Mouse (Mus musculus): ENCODE results near the gene Cox5b.

The Cox5b gene

DNA sequence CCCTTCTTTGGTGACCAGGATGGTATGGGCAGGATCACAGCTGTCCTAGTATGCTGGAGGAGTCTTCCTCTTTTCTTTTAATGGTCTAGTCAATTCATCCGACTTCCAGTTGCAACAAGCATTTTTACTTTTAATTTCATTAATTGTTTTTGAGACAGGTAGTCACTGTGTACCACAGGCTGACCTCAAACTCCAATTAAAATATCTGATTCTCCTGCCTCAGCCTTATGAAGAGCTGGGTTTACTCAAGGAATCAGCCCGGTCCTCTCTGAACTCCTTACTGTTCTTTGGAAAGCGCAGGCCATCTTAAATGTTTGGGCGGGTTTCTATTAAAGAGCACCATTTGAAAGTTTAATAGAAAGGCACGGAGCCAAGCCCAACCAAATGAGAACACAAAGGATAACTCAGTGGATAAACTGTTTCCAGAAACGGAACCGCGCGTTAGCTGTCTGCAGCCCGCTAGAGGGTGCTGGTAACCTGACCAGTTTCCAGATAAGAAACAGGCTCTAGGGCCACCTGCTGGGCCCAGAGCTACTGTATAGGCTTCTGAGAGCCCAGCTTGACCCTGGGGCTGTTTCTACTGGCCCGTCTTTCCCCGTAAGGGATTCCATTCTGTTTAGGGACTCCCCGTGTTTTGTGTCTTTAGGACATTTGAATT lies 7.3 kb upstream of the Cox5b start:
- DNase-seq (ENCODE audit: low spot score in 2 of 2): peak; percentile 67 to 85

DNA sequence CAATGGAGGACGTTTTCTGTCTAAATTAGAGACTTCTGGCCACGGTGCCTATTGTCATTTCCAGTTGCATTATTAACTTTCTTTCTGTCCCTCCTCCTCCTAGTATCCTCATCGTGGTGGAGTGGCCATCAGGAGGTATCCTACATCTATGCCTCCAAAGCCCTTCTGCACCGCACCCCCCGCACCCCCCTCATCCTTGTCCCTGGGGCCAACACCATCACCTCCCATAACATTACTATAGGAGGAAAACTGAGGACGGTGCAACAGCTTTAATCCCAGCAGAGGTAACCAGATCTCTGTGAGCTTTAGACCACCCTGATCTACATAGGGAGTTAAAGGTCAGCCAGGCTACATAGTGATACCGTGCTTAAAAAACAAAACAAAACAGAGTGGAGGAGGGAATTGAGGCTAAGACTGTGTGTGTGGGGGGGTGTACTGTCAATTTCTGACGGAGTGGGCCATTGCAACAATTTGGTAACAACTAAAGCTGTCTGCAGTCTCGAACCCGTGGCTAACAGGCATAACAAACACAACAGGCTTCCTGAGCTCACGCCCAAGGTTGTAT lies 496 bp upstream of the Cox5b start:
- no peak for DNase-seq (ENCODE audit: low spot score in 2 of 2)

DNA sequence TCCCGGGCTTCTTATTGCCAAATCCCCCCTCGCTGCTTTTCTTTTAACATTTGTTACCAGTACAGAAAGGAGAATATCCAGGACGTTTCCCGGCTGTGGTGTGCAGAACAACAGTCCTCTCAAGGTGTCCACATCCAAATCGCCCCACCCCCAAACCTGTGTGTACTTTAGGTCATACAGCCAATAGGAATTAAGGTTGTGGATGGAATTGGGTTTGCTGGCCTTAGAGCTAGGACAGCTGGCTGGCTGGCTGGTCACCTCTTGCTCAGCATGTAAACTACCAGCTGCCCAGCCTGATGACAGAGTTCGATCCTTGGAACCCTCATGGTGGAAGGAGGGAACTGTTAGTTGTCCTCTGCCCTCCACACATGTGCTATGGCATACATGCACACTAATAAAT lies 3.6 kb downstream of the Cox5b start:
- DNase-seq (ENCODE audit: low spot score in 2 of 2): no peak

DNA sequence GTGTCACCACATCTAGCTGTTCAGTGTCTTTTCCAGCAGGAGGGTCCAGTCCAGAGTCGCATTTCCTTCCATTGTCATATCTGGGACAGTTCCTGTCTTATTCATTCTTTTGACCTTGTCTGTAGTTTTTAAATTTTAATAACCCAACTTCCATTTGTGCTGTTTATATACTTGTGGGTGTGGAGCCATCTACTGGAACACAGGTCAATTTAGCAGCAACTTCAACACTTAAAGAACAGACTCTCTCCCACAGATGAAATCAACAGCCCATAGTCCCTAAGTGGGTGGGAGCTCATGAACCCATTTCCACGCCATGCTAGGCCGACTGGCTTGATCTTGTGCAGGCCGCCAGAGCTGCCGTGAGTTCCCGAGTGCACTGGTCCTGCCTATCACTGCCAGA lies 5.2 kb downstream of the Cox5b start:
- no peak for DNase-seq (ENCODE audit: low spot score in 2 of 2)

DNA sequence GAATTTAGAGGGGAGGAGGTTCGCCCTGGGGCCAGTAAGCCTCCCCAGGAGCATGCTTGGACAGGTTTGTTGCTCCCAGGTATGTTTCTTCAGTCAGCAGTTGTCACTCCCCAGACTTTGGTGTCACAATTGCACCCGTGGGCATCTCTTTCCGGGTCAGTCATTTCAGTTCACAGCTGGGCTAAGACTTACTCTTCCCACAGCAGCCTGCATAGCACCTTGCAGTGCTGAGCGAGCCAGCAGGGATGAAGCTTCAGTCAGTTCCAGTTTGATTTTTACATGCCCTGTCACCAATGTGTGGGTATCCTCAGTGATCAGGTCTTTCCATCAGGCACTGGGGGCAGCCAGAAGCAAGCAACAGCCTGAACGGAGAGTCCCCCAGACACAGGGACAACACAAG lies 5.8 kb downstream of the Cox5b start:
- no peak for DNase-seq (ENCODE audit: low spot score in 2 of 2)

DNA sequence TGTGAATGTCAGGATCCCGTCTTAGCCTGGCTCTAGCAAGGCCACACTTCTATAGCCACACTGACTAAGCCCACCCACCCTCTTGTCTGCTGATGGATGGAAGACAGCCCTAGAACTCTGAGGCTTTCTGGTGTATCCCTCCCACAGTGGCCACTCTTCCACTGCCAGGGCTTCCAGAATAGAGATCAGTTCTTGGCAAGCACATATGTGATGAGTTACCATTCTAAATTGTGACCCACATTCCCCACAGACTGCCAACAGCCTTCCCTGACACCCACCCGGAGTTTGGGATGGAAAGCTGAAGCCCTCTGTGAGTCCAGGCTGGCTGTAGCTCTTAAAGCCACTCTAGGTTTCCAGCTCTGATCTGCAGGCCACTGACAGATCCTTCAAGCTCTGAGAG lies 15.9 kb downstream of the Cox5b start:
- DNase-seq (ENCODE audit: low spot score in 2 of 2): peak; percentile 26 to 66

DNA sequence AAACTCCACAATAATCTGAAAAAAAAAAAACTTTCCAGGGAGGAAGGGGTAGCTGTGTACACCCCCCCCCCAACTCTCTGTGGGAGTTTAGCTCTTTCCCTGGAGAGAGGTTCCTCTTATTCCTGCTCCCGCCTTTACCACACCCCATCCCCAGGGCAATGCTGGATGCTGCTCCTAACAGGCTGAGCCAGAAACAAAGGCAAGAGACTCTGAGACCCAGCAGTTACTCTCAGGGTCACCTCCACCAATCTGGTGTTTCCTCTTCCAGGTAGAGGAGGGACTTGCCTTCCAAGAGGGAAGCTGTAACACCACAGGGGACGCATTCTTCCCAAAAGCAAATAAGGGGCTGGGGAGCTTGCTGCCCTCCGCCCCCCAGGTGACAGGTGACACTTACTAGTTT lies 16.5 kb downstream of the Cox5b start:
- DNase-seq (ENCODE audit: low spot score in 2 of 2): no peak

DNA sequence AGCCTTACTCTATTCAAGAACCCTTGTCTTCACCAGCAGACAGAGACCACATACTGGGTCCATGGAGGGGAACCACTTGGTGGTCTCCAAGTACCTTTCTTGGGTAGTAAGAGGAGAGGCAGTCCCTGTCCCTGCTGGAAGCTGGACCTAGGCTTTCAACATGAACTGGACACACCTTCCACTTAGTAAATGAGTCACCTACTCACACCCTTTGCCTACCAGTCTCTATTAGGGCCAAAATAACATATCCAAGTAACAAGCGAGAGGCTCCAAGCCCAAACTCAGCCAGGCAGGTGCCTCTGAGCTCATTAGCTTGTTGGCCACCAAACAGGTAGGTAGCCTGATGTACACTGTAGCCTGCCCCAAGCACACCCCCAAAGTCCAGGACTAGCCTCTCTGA lies 17.4 kb downstream of the Cox5b start:
- no peak for DNase-seq (ENCODE audit: low spot score in 2 of 2)

DNA sequence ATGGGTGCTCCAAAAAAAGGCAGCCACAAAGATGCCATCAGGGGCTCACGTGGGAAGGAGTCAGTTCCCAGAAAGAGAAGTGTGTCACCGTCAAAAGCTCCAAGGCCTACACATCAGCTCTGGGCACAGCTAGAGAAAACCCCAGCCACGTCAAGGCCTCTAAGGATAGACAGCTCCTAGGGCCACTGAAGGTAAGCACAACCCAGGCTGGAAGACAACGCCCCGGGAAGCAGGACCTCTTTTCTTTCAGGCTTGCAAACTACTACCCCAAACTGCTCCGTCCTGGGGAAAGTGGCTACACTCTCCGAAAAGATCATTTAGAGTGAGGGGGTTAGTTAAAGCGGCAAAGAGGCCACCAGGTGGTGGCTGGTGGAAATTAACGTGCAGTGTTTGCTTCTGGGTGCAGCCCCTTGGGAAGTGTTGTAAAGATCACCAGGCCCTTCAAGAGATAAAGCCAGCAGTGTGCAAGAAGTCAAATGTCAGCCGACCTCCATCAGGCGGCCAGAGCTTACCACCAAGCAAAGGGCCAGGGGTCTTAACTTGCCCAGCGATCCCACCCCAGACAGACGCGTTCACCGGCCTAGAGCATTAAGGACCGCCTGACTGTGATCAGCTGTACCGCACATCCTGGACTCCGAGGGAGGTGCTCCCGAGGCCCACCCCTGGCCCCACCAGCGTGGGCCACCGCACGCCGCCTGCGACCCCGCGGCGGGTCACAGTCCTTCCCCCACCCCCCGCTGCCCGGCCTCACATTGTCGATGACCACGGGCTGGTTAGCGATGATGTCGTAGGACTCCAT lies 18.0 kb downstream of the Cox5b start:
- DNase-seq (ENCODE audit: low spot score in 2 of 2): peak; percentile 37 to 46

DNA sequence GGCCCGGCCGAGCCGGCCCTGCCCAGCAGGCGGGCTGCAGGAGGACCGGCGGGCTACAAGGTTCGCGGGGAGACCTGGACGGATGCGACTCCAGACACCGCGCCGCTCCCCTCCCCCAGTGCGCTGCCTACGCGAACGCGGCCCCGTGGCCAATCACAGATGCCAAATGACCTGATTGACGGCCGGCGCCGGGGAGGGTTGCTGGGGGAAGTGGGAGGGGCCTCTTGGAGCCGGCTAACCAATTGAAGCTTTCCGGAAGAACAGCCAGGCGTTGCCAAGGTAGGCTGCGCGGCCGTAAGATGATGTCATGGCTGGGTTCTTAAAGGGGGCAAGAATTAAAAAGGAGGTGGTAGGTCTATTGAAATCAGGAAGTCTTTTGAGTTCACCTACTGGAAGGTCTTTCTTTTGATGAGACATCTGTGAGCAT lies 18.6 kb downstream of the Cox5b start, which contains the start of gene 4933424G06Rik:
Gene 4933424G06Rik, plus strand, starts transcription at position 296 of the 427 bp plus-strand sequence.
- peak; percentile 97 to 98 for DNase-seq (ENCODE audit: low spot score in 2 of 2)

DNA sequence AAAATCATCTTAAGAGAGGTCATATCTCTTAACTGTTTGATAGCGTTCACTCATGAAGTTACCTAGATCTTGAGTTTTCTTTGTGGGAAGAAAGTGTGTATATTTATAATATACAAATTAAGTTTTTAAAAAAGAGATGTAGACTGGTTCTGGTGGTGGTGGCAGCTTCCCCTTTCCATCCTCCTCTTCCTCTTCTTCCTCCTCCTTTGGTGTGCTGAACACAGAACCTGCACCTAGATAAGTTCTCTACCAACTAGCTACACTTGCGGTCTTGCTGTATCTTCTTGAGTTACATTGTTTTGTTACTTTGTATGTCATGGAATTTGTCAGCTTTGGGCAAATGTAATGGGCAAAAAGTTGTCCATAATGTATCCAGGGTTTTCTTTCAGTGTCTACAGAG lies 19.9 kb downstream of the Cox5b start:
- DNase-seq (ENCODE audit: low spot score in 2 of 2): no peak

DNA sequence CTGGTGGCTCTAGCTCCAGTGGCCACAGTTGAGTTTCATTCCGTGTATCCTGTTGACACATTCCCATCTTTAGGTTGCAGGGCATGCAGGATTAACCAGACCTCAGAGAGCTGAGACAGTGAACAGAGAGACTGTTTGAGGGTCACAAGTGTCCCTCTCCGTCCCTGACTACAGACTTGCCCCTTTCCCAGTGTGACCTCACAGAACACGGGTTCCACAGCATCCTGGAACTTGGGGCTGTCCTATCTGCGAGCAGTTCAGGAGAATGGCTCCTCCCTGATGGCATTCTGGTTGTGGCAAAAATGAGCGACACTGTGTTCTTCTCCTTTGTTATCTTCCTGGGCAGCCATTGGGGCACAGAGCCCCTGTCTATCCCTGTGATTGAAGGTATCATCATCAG lies 23.1 kb downstream of the Cox5b start, which contains the start of gene Actr1b:
Gene Actr1b, minus strand, starts transcription at position 112 of the 400 bp plus-strand sequence.
- DNase-seq (ENCODE audit: low spot score in 2 of 2): no peak

DNA sequence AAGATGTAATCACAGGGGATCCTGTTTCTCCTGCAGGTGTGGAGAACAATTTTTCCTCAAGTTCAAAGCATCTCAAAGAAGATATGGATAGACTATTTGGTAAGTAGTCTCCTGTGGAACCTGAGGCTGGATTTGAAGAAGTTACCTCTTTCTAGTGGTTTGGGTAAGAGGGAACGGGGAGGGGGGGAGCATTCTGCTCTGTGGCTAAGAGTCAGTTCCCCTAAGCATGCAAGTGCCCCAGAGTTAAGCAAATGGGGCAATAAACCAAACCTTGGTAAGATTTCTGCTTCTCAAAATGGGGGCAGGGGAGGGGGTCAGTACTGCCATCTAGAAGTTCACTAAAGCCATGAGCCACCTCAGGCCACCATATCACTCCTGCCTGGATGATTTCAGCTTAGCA lies 27.5 kb downstream of the Cox5b start:
- DNase-seq (ENCODE audit: low spot score in 2 of 2): no peak

DNA sequence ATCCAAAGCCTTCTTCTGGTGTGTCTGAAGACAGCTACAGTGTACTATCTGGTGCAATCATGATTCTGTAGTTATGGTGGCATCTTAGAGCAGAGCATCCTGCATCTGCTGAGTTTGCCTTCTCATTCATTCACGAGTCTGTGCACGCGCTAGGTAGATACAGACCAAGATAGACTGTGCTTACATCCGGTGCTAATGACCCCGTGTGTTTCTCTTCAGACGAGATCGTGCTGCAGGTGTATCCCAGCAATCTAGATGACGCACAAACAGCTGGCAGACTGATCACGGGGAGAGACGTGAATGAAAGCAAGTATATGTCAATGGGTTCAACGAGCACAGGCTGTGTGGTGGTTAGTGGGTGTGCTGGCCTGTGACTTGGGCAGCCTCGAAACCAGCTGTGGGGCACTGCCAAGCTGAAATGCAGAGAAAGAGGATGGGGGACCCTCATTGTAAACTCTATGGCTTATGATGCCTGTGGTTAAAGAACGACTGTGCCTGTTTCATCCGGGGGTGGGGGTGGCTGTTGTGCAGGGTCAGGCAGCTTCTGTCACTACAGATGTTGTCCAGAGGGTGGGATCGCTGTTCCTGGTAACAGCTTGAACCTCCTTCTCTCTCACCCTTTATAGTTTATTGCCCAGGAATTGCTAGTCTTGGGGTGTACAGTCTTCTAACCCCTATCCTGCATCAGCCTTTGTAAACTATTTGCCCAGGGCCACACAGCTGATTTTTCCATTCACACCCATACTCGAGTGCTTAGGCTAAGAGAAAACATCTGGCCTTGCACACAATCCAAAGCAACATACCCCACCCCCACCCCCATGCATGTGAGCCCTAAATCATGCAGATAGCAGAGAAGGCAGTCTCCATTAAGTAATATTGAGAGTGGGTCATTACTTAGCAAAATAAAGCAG lies 32.2 kb downstream of the Cox5b start:
- DNase-seq (ENCODE audit: low spot score in 2 of 2): no peak

DNA sequence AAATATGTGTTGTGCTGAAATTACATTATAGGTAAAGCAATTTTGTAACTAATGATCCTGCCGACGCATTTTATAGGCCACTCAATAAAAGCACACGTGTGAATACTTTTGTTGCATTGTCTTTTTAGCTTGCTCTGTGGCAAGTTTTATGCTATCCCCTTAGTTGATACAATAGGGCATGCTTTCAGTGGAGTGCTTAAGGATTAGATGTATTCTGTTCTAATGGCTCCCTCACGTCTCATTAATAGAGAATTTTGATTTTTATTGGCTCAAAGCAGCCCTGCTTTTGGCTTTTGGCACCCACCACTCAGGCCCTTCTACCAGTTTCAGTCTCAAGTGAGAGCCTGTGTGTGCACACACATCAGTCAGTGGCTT lies 32.8 kb downstream of the Cox5b start:
- DNase-seq (ENCODE audit: low spot score in 2 of 2): no peak

DNA sequence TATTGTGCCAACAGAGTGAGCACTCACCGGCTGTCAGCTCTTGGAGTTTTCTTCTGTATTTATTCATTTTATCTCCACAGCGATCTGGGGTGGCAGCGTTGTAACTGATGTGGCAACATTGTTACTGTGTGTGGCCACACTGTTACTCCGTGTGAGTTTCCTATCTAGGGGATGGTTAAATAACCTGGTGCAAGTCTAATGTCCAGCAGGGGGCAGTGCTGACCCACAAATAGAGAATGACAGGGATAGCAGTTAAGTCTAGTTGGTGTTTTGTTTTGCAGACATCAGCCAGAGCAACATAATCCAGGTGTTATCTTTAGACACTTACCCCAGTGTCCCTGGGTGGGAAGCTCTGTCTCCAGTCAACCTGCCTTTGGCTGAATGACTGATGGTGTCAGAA lies 46.1 kb downstream of the Cox5b start:
- peak; percentile 84 to 92 for DNase-seq (ENCODE audit: low spot score in 2 of 2)

DNA sequence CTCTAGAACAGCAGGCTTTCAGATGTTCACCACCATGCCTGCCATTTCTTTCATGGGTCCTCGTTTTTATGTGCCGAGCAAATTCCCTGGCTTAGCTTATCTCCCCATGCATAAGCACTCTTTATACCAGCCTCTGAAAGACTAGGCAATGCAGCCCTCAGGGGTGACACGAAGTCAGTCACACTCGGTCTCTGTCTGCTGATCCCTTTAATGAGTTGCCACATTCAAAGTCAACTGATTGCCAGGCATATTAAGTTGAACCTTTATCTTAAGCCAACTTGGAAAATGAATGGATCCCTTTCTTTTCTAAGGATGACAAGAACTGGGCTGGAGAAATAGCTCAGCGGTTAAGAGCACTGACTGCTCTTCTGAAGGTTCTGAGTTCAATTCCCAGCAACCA lies 48.0 kb downstream of the Cox5b start:
- DNase-seq (ENCODE audit: low spot score in 2 of 2): no peak

DNA sequence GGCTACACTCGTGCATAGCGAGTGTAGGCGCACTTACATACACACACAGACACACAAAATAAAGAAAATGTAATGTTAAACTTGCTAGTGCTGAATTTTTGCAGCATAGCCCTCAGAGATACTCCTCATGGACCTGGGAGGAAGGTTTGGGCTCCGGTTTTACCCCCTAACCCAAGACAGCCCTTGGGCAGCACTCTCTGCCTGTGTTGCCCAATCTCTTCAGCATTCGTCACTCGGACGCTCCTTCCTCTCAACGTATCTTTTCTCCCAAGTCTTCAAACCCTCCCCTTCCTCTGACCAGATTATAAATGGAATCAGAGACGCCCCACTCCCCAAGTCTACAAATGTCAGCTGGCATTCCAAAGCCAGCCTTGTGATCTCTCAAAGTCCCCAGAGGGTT lies 51.8 kb downstream of the Cox5b start:
- no peak for DNase-seq (ENCODE audit: low spot score in 2 of 2)
